Mouse (Mus musculus) bone marrow, adult 2 months (tissue): Measurements from ENCODE around the gene Gars.

ENCODE experiments used
- CTCF ChIP-seq: fragments of 200-500 bp; IDR thresholded peaks from 2 replicates; pipeline ENCODE4 v1.5.1; 2011; ENCODE audit warnings: low read length, control low read depth; ENCODE audit not compliant: control insufficient read depth, insufficient read depth
- POLR2A ChIP-seq: fragments of 200-500 bp; IDR thresholded peaks from 2 replicates; pipeline ENCODE4 v1.6.1; 2011; ENCODE audit warnings: low read depth, mild to moderate bottlenecking, control low read depth, low read length, borderline replicate concordance; ENCODE audit not compliant: control insufficient read depth

- TF ChIP-seq CTCF = no peak
- TF ChIP-seq POLR2A = no peak
Measured at GRCm38 (mm10) chr6:54996361-54996760, 41.4 kb upstream of the Gars start.
